Mouse (Mus musculus) kidney, postnatal 36 days (tissue): Measurements from ENCODE around the gene Tmem132b.

Experiments used
- DNase-seq, 2 experiments: peaks; one replicate each; pipeline ENCODE4 v3.0.0; 2021 to 2022; ENCODE audit warnings: mixed read lengths in 2 of 2

Tmem132b gene

GRCm38 (mm10) chr5:125583298-125583697, 51.7 kb downstream of the Tmem132b start:
- DNase-seq: no peak

GRCm38 (mm10) chr5:125583836-125584235, 52.3 kb downstream of the Tmem132b start:
- no peak for DNase-seq

- DNase-seq: no peak
Observed at GRCm38 (mm10) chr5:125585211-125585610, 53.6 kb downstream of the Tmem132b start.

- DNase-seq: no peak
Observed at GRCm38 (mm10) chr5:125588203-125588602, 56.6 kb downstream of the Tmem132b start.

GRCm38 (mm10) chr5:125588876-125589667, 57.5 kb downstream of the Tmem132b start:
- peak; percentile 14 to 50 for DNase-seq

- DNase-seq: peak; percentile 47 to 68
Observed at GRCm38 (mm10) chr5:125598056-125598455, 66.5 kb downstream of the Tmem132b start.

GRCm38 (mm10) chr5:125607146-125607545, 75.6 kb downstream of the Tmem132b start:
- peak; percentile 44 to 67 for DNase-seq

GRCm38 (mm10) chr5:125609968-125610367, 78.4 kb downstream of the Tmem132b start:
- DNase-seq: no peak

GRCm38 (mm10) chr5:125612460-125612859, 80.9 kb downstream of the Tmem132b start:
- no peak for DNase-seq

- no peak for DNase-seq
Observed at GRCm38 (mm10) chr5:125613136-125613535, 81.6 kb downstream of the Tmem132b start.

- peak in 1 of 2 experiments; percentile 61 for DNase-seq
Observed at GRCm38 (mm10) chr5:125614348-125614747, 82.8 kb downstream of the Tmem132b start.

GRCm38 (mm10) chr5:125617050-125617449, 85.5 kb downstream of the Tmem132b start:
- DNase-seq: no peak

- DNase-seq: no peak
Observed at GRCm38 (mm10) chr5:125627816-125628348, 96.3 kb downstream of the Tmem132b start.

- no peak for DNase-seq
Observed at GRCm38 (mm10) chr5:125634666-125635065, 103.1 kb downstream of the Tmem132b start.

- DNase-seq: no peak
Observed at GRCm38 (mm10) chr5:125640966-125641365, 109.4 kb downstream of the Tmem132b start.

- DNase-seq: no peak
Observed at GRCm38 (mm10) chr5:125641531-125642147, 110.1 kb downstream of the Tmem132b start.

- no peak for DNase-seq
Observed at GRCm38 (mm10) chr5:125648236-125648635, 116.7 kb downstream of the Tmem132b start.

GRCm38 (mm10) chr5:125649982-125650381, 118.4 kb downstream of the Tmem132b start:
- DNase-seq: no peak

GRCm38 (mm10) chr5:125658101-125658500, 126.5 kb downstream of the Tmem132b start:
- DNase-seq: no peak

GRCm38 (mm10) chr5:125658959-125659749, 127.6 kb downstream of the Tmem132b start:
- DNase-seq: no peak

GRCm38 (mm10) chr5:125675623-125676022, 144.0 kb downstream of the Tmem132b start:
- no peak for DNase-seq

- DNase-seq: no peak
Observed at GRCm38 (mm10) chr5:125676025-125676623, 144.6 kb downstream of the Tmem132b start.

GRCm38 (mm10) chr5:125680889-125681288, 149.3 kb downstream of the Tmem132b start:
- DNase-seq: no peak
